28 mouse cellular contexts compared by ENCODE assay signal in genomic region chr4:75115346-75115745, GRCm38 (mm10).
DNase-seq lines count a peak whose midpoint lies in the region; ATAC-seq and TF ChIP-seq lines count a peak whose summit lies in the region.
"Had no signal": no experiment of that assay in that cellular context is flagged by ENCODE, and none has a peak within 500 bp of the region (broad histone marks: within the 10 kb centered on the region; RNA-seq: fewer than 3 reads in every experiment).

No protein-coding gene starts in this region.

- no peaks in the 10 kb centered on the region for H3K9me3 ChIP-seq in embryonic facial prominence, embryonic 11.5 days (replicated peaks; ENCODE audit: control insufficient read depth, low read length)
- H3K9me3 ChIP-seq in embryonic facial prominence, embryonic 10.5 days, result no peaks in the 10 kb centered on the region
- H3K9me3 ChIP-seq in midbrain, embryonic 14.5 days (ENCODE audit: control insufficient read depth, low read length), result no peaks in the 10 kb centered on the region
- no peaks in the 10 kb centered on the region for H3K9me3 ChIP-seq in midbrain, postnatal 0 days (ENCODE audit: low read length)
- no peaks in the 10 kb centered on the region for H3K9me3 ChIP-seq in embryonic facial prominence, embryonic 14.5 days (ENCODE audit: control insufficient read depth, low read length)
- H3K9me3 ChIP-seq: embryonic facial prominence, embryonic 13.5 days; forebrain, embryonic 10.5 days; forebrain, embryonic 13.5 days; heart, embryonic 10.5 days; heart, embryonic 13.5 days; hindbrain, embryonic 12.5 days; intestine, embryonic 15.5 days had no signal

- 75% methylated on average over 3 of the region's 3 CpGs for WGBS in embryonic facial prominence, embryonic 11.5 days
- 83% methylated on average over 3 of the region's 3 CpGs for WGBS in embryonic facial prominence, embryonic 10.5 days
- 47% methylated on average over 3 of the region's 3 CpGs for WGBS in midbrain, embryonic 14.5 days
- 42% methylated on average over 3 of the region's 3 CpGs for WGBS in midbrain, postnatal 0 days
- WGBS in embryonic facial prominence, embryonic 14.5 days, result 56% methylated on average over 3 of the region's 3 CpGs

- H3K27me3 ChIP-seq in embryonic facial prominence, embryonic 11.5 days (ENCODE audit: control insufficient read depth, insufficient read depth, low read length), result no peaks in the 10 kb centered on the region
- H3K27me3 ChIP-seq in embryonic facial prominence, embryonic 10.5 days (replicated peaks; ENCODE audit: low read depth, poor library complexity, severe bottlenecking), result no peaks in the 10 kb centered on the region
- no peaks in the 10 kb centered on the region for H3K27me3 ChIP-seq in midbrain, embryonic 14.5 days (ENCODE audit: control insufficient read depth, insufficient read depth, low read length)
- H3K27me3 ChIP-seq in midbrain, postnatal 0 days (ENCODE audit: insufficient read depth, low read length), result no peaks in the 10 kb centered on the region
- no peaks in the 10 kb centered on the region for H3K27me3 ChIP-seq in embryonic facial prominence, embryonic 14.5 days (replicated peaks; ENCODE audit: control insufficient read depth, insufficient read depth, low read length)
- H3K27me3 ChIP-seq: embryonic facial prominence, embryonic 13.5 days; forebrain, embryonic 13.5 days; heart, embryonic 13.5 days; hindbrain, embryonic 12.5 days; intestine, embryonic 15.5 days had no signal

- no peak for TF ChIP-seq POLR2A in brain, embryonic 14.5 days (IDR thresholded peaks at IDR 0.05; ENCODE audit: borderline replicate concordance, extremely low read depth, insufficient read depth, insufficient read length, poor library complexity, severe bottlenecking)

- no peak for ATAC-seq in embryonic facial prominence, embryonic 11.5 days (replicated peaks; ENCODE audit: insufficient number of reproducible peaks, low FRiP score, low TSS enrichment, low read depth)
- no peak; the same call in 1 of the 2 replicates for ATAC-seq in midbrain, embryonic 14.5 days (ENCODE audit: low FRiP score, low TSS enrichment)
- ATAC-seq in midbrain, postnatal 0 days (ENCODE audit: low FRiP score), result no peak
- no peak for ATAC-seq in embryonic facial prominence, embryonic 14.5 days (ENCODE audit: low read depth)
- ATAC-seq: CD4-positive, CD25-positive, alpha-beta regulatory T cell, adult 4 months; forebrain, embryonic 13.5 days; forebrain, embryonic 16.5 days; hindbrain, embryonic 16.5 days; intestine, embryonic 15.5 days had no signal

- no peak for TF ChIP-seq CTCF in midbrain, postnatal 0 days (IDR thresholded peaks at IDR 0.05)
- no peak for TF ChIP-seq CTCF in brain, embryonic 14.5 days (IDR thresholded peaks at IDR 0.05; ENCODE audit: borderline replicate concordance, extremely low read depth, insufficient read depth, insufficient read length)

- H3K36me3 ChIP-seq in embryonic facial prominence, embryonic 11.5 days (replicated peaks; ENCODE audit: control insufficient read depth, insufficient read depth, low read depth, low read length), result no peaks in the 10 kb centered on the region
- H3K36me3 ChIP-seq in embryonic facial prominence, embryonic 10.5 days (replicated peaks), result no peaks in the 10 kb centered on the region
- no peaks in the 10 kb centered on the region for H3K36me3 ChIP-seq in midbrain, embryonic 14.5 days (ENCODE audit: control insufficient read depth, insufficient read depth, low read length)
- no peaks in the 10 kb centered on the region for H3K36me3 ChIP-seq in midbrain, postnatal 0 days (ENCODE audit: insufficient read depth, low read length)
- no peaks in the 10 kb centered on the region for H3K36me3 ChIP-seq in embryonic facial prominence, embryonic 14.5 days (ENCODE audit: control insufficient read depth, insufficient read depth, low read length)
- H3K36me3 ChIP-seq: embryonic facial prominence, embryonic 13.5 days; forebrain, embryonic 10.5 days; heart, embryonic 10.5 days; heart, embryonic 13.5 days; hindbrain, embryonic 12.5 days; intestine, embryonic 15.5 days had no signal

- no peak overlapping the region for H3K4me2 ChIP-seq in embryonic facial prominence, embryonic 11.5 days (ENCODE audit: low read depth, low read length)
- H3K4me2 ChIP-seq in midbrain, embryonic 14.5 days (ENCODE audit: low read length), result no peak overlapping the region
- no peak overlapping the region for H3K4me2 ChIP-seq in midbrain, postnatal 0 days (ENCODE audit: low read depth, low read length, poor library complexity, severe bottlenecking)
- no peak overlapping the region for H3K4me2 ChIP-seq in embryonic facial prominence, embryonic 14.5 days (ENCODE audit: low read depth, low read length)
- H3K4me2 ChIP-seq: embryonic facial prominence, embryonic 13.5 days; forebrain, embryonic 13.5 days; heart, embryonic 13.5 days; hindbrain, embryonic 12.5 days; intestine, embryonic 15.5 days had no signal

- no peaks in the 10 kb centered on the region for H3K4me1 ChIP-seq in embryonic facial prominence, embryonic 11.5 days (ENCODE audit: control insufficient read depth, insufficient read depth, low read length)
- H3K4me1 ChIP-seq in embryonic facial prominence, embryonic 10.5 days, result no peaks in the 10 kb centered on the region
- no peaks in the 10 kb centered on the region for H3K4me1 ChIP-seq in midbrain, embryonic 14.5 days (ENCODE audit: control insufficient read depth, insufficient read depth, low read length)
- no peaks in the 10 kb centered on the region for H3K4me1 ChIP-seq in midbrain, postnatal 0 days (ENCODE audit: insufficient read depth, low read length)
- no peaks in the 10 kb centered on the region for H3K4me1 ChIP-seq in embryonic facial prominence, embryonic 14.5 days (ENCODE audit: control insufficient read depth, insufficient read depth, low read length)
- H3K4me1 ChIP-seq: embryonic facial prominence, embryonic 13.5 days; forebrain, embryonic 10.5 days; forebrain, embryonic 13.5 days; heart, embryonic 10.5 days; hindbrain, embryonic 12.5 days; intestine, embryonic 15.5 days had no signal

- DNase-seq in embryonic facial prominence, embryonic 11.5 days (ENCODE audit: low spot score), result peak; percentile 5
- no peak for DNase-seq in embryonic facial prominence, embryonic 10.5 days (ENCODE audit: low spot score)
- peak; percentile 3 for DNase-seq in midbrain, embryonic 14.5 days
- no peak for DNase-seq in midbrain, postnatal 0 days (ENCODE audit: low spot score)
- DNase-seq in brain, embryonic 14.5 days (ENCODE audit: low read depth), result peak; percentile 1
- DNase-seq in embryonic facial prominence, embryonic 14.5 days (ENCODE audit: low spot score), result peak; percentile 8
- no peak for DNase-seq in spleen, postnatal 14 days (ENCODE audit: low spot score in 2 of 2)
- DNase-seq: adrenal gland, adult 2 months; adrenal gland, postnatal 14 days; cerebellum, adult 11-12 months; cerebellum, adult 8-10 months; cerebellum, postnatal 10 days; cerebellum, postnatal 36 days; gastrocnemius, postnatal 10 days; gastrocnemius, postnatal 36 days; heart, adult 2 months; heart, postnatal 14 days; heart, postnatal 4 days had no signal

- H3K4me3 ChIP-seq in embryonic facial prominence, embryonic 11.5 days (ENCODE audit: low read depth, low read length), result no peak overlapping the region
- no peak overlapping the region for H3K4me3 ChIP-seq in embryonic facial prominence, embryonic 10.5 days
- no peak overlapping the region for H3K4me3 ChIP-seq in midbrain, embryonic 14.5 days (replicated peaks; ENCODE audit: low read depth, low read length)
- H3K4me3 ChIP-seq in midbrain, postnatal 0 days (ENCODE audit: low read depth, low read length), result no peak overlapping the region
- H3K4me3 ChIP-seq in embryonic facial prominence, embryonic 14.5 days (ENCODE audit: low read depth, low read length), result no peak overlapping the region
- H3K4me3 ChIP-seq: embryonic facial prominence, embryonic 13.5 days; forebrain, embryonic 10.5 days; forebrain, embryonic 13.5 days; heart, adult 2 months; heart, embryonic 10.5 days; heart, embryonic 13.5 days; hindbrain, embryonic 12.5 days; intestine, embryonic 15.5 days had no signal

- no peak overlapping the region for H3K9ac ChIP-seq in embryonic facial prominence, embryonic 11.5 days (replicated peaks; ENCODE audit: low read length)
- H3K9ac ChIP-seq in midbrain, embryonic 14.5 days (replicated peaks; ENCODE audit: low read length), result no peak overlapping the region
- no peak overlapping the region for H3K9ac ChIP-seq in midbrain, postnatal 0 days (replicated peaks; ENCODE audit: low read length, poor library complexity, severe bottlenecking)
- no peak overlapping the region for H3K9ac ChIP-seq in embryonic facial prominence, embryonic 14.5 days (ENCODE audit: low read depth, low read length)
- H3K9ac ChIP-seq: embryonic facial prominence, embryonic 13.5 days; forebrain, embryonic 13.5 days; heart, embryonic 13.5 days; hindbrain, embryonic 12.5 days; intestine, embryonic 15.5 days had no signal

- no peak overlapping the region for H3K27ac ChIP-seq in embryonic facial prominence, embryonic 11.5 days (replicated peaks; ENCODE audit: low read depth, low read length)
- H3K27ac ChIP-seq in embryonic facial prominence, embryonic 10.5 days (replicated peaks), result no peak overlapping the region
- no peak overlapping the region for H3K27ac ChIP-seq in midbrain, embryonic 14.5 days (replicated peaks; ENCODE audit: low read depth, low read length)
- H3K27ac ChIP-seq in midbrain, postnatal 0 days (ENCODE audit: low read depth, low read length), result no peak overlapping the region
- H3K27ac ChIP-seq in embryonic facial prominence, embryonic 14.5 days (replicated peaks; ENCODE audit: low read depth, low read length), result no peak overlapping the region
- H3K27ac ChIP-seq: embryonic facial prominence, embryonic 13.5 days; forebrain, embryonic 10.5 days; forebrain, embryonic 13.5 days; heart, adult 2 months; heart, embryonic 10.5 days; heart, embryonic 13.5 days; hindbrain, embryonic 12.5 days; intestine, embryonic 15.5 days had no signal

Comparison
In these comparisons a context has a peak if more than half of its experiments do, and no peak if none do; other contexts are left out.
1. DNase-seq: peak in embryonic facial prominence, embryonic 11.5 days (single experiment), midbrain, embryonic 14.5 days (single experiment), brain, embryonic 14.5 days (single experiment) and embryonic facial prominence, embryonic 14.5 days (single experiment); none in embryonic facial prominence, embryonic 10.5 days (single experiment), midbrain, postnatal 0 days (single experiment) and spleen, postnatal 14 days (0 of 2).